Mouse (Mus musculus) c-Kit-positive CD71-positive TER-119-negative erythroid progenitor cells, embryonic 14.5 days (primary cell): ENCODE measurements around the gene Mblac1.
"Not testable (repeated sequence)": the region's sequence is repeated elsewhere in the genome, so short reads cannot be mapped to it uniquely, and the experiment has no call there.

Source experiments
- DNase-seq: peaks from one replicate; pipeline ENCODE4 v3.0.0-alpha.2; 2013; ENCODE audit warnings: low read depth

Mblac1 gene

GRCm38 (mm10) chr5:138216632-138217031, 22.5 kb downstream of the Mblac1 start:
- DNase-seq: not testable (repeated sequence)

- no peak for DNase-seq
These were observed 25.8 kb downstream of the Mblac1 start for GRCm38 (mm10) chr5:138219864-138220263.

GRCm38 (mm10) chr5:138222111-138222510, 28.0 kb downstream of the Mblac1 start:
- peak; percentile 69 for DNase-seq

GRCm38 (mm10) chr5:138223287-138223686, 29.2 kb downstream of the Mblac1 start:
- DNase-seq: no peak

- DNase-seq: no peak
These were observed 31.6 kb downstream of the Mblac1 start, which contains the start of gene Nxpe5 for GRCm38 (mm10) chr5:138225700-138226099. Gene Nxpe5, plus strand, starts transcription at chr5:138225898.

GRCm38 (mm10) chr5:138226491-138226890, 32.4 kb downstream of the Mblac1 start:
- no peak for DNase-seq

GRCm38 (mm10) chr5:138227367-138227766, 33.3 kb downstream of the Mblac1 start:
- no peak for DNase-seq

GRCm38 (mm10) chr5:138228026-138228425, 33.9 kb downstream of the Mblac1 start:
- DNase-seq: peak; percentile 30

- DNase-seq: no peak
These were observed 35.4 kb downstream of the Mblac1 start for GRCm38 (mm10) chr5:138229511-138229910.

GRCm38 (mm10) chr5:138233778-138234177, 39.7 kb downstream of the Mblac1 start:
- no peak for DNase-seq

GRCm38 (mm10) chr5:138234224-138234623, 40.1 kb downstream of the Mblac1 start:
- no peak for DNase-seq

GRCm38 (mm10) chr5:138241511-138241910, 47.4 kb downstream of the Mblac1 start:
- DNase-seq: no peak
